Mouse (Mus musculus) layer of hippocampus, postnatal 25 days (tissue): ENCODE results near the gene Scamp5. TPM values are rescaled to one million over a fixed set of nuclear protein-coding genes. Genes with fewer than 3 reads are reported as not detected.
A peak's percentile ranks its signal among the peaks of the same experiment; 100 is the strongest.
"Not testable (repeated sequence)": the region's sequence is repeated elsewhere in the genome, so short reads cannot be mapped to it uniquely, and the experiment has no call there.

Experiments
- DNase-seq, 2 experiments: peaks; one replicate each; pipeline ENCODE4 v3.0.0; 2022; ENCODE audit warnings: mixed read lengths in 2 of 2, low spot score in 1 of 2; ENCODE audit errors: extremely low spot score in 1 of 2
- total RNA-seq, 2 experiments: library from RNA; stranded (reverse); gene quantifications; 2 replicates each; pipeline ENCODE4 v1.2.3; 2021

The Scamp5 gene
- total RNA-seq, 2 experiments from 2014 or later: 420 to 434 TPM

DNA sequence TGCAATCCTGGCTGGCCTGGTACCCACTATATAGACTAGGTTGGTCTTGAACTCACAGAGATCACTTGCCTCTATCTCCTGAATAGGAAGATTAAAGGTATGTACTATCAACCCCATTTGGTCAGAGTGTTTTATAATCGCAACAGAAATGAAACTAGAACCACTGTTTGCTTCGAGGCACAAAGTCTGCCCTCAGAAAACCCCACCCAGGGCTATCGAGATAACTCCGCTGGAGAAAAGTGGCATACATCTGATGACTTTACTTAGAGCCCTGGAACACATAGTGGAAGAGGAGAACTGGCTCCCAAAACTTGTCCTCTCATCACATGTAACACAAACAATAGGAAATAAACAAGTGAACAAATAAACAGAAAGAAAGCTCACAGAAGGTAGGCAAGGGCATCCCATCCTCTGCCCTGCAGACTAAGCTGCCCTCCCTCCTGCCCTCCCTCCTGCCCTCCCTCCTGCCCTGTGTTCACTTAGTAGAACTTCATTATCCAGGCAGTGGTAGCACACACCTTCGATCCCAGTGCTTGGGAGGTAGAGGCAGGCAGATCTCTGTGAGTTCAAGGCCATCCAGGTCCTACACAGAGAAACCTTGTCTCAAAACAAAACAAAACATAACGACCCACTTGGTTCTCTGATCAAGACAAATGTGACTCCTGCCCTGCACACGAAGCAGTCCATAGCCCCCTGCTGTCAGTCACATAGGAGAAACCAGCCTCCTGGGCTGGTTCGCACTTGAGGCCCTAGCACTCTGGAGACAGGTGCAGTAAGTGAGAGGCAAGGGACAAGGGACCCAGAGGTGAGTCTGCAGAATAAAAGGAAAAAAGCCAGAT, 15.0 kb downstream of the Scamp5 start:
- DNase-seq: no peak

DNA sequence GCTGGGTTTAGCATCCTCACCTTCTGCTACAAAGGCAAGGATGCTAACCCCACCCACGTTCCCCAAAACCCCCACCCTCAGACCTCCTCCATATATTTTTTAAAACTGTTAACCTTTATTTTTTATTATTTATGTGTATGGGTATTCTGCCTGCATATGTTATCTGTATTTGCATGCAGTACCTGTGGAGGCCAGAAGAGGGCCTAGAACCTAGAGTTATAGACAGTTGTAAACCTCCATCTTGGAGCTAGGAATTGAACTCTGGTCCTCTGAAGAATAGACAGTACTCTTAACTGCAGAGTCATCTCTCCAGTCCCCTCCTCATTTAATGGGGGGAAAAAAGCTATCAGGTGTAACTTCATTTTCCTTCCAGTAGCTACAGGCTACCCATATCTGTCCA, 18.1 kb downstream of the Scamp5 start:
- no peak for DNase-seq

GRCm38 (mm10) chr9:57440620-57441019, 27.2 kb downstream of the Scamp5 start:
- no peak for DNase-seq

- DNase-seq: peak; percentile 82 to 83
Observed at GRCm38 (mm10) chr9:57439522-57440295, 28.2 kb downstream of the Scamp5 start, which contains the start of gene Ppcdc. Ppcdc (minus strand) TSS chr9:57440124.

DNA sequence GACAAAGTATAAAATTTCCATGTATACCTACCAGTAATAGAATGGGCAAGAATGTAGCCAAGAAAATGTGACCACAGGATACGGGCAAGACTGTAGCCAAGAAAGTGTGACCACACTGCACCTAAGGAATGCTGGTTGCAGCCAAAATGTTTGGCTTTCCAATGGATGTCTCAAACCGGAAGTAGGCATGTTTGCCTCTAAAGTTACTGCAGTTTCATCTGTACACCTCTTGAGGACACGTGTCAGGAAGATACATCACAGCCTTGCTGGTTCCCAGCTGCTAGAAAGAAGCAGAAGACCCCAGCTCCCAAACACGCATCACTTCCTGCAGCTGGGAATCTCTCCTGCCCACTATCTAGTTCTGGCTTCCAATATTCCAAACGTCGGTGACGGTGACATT, 28.8 kb downstream of the Scamp5 start:
- no peak for DNase-seq

DNA sequence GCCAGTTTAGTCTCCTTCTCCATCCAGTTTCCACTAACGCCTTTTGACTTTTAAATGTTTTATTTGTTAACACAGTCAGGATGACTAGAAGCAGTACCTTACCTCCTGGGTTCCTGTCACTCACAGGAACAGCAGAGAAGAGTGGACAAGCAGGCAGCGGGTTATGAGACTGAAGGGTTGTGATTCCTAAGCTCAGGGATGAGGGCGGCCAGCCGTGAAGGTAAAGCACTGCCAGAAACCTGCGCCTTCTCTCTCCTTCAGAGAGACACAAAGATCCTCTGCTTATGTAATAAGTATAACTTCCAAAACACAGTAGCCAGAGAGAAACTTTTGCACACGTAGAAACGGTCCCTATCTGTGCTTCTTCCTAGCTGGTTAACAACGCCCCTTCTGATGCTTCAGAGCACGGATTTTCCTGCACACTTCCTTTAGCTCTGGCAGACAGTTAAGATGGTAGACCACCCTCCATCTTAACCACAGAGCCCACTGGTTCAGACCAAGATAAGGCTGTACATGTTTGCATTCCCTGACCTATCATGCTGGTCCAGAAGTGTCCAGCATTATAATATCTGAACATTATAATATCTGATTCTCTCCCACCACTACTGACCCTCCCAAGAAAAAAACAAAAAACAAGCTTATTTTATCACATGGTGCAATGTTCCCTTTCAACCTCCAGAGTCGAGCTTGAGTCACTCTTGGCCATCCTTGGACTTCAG, 29.8 kb downstream of the Scamp5 start:
- no peak for DNase-seq

- DNase-seq: no peak
Observed at GRCm38 (mm10) chr9:57436166-57436565, 31.7 kb downstream of the Scamp5 start.

DNA sequence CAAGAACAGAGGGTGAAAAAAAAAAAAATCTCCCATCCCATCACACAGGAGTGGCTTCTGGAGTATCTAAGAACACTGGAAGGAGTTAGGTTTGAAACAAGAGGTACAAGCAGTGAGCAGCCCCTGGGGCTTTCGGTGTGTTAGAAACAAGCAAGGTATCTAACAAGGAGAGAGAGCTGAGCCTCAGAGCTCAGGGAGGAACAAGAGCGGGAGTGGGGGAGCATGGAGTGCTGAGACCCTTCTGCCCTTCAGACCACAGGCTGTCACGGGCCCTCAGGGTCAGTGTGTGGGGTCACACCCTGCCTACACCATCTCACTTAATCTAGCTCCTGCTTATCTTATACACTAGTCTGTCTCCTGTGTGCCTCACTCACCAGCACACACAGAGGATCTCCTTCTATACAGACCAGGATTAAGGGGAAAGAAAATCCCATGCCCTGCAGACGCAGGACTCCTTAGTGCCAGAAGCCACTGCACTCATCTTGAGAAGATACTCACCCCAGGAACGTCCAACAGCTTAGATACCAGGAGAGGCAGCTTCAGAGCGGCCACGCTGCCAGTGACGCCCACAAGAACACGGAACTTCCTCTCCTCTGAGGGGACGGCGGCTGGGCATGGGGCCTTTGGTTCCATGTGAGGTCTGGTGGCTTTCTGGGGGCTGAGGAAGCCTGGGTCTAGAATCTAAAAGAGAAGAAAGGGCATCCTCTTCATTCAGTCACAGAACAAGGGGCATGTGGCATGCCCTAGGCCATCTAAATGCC, 33.3 kb downstream of the Scamp5 start:
- no peak for DNase-seq

DNA sequence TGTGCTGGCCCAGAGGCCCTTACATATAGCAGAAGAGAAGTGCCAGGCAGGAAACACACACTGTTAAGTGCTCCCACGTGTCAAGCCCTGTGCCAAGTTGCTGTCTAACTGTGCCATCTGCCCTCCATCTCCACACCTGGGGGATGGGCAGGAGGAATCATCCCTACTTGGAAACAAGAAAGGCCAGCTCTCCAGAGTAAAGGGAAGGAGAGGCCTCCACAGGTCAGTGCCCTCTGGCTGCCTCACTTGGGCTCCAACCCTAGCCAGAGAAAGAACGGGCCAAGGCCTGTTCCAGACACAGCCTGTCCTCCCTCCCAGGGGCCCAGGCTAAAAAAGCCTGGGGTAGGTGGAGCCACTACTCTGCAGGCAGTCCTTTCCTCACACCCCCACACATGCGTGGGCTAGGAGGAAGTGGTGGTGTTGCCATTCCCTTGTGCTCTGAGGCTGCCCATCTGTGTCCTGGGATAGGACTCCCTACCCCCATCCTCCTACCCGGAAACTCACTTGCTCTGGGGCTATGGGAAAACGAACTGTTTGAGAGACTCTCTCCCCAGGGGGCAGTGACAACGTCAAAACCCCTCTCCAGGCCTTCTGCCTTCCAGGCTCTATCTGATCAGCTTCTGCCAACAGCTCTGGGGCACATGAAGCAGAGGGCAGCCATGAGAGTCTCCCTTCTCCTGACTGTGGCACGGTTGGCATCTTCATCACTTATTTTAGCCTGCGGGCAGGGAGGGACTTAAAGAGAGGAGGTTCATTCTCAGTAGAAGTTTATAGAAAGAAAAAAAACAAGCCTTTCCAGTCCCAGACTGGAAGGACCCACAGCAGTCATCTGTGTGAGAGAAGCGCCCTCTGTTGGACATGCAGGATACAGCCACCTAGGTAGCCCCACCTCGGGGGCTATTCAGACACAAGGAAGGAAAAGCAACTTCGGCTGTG, 34.5 kb downstream of the Scamp5 start:
- peak; percentile 65 to 84 for DNase-seq

DNA sequence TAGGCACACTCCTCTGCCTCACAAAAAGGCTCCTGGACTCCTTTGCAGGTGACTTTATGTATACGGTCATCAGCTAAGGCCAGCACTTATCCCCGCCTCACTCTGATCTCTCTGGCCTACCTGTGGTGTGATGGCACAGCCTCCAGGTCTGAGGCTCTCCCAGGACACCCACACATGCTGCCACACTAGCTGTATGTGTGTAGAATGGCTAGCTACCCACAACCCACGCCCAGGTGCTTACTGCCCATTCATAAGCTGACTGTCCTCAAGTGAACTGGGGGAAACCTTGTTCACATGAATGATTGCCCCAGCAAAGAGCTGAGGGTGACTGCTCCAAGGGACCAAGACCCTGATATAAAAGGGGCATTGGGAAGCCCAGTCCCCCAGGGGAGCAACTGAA, 35.4 kb downstream of the Scamp5 start:
- no peak for DNase-seq

DNA sequence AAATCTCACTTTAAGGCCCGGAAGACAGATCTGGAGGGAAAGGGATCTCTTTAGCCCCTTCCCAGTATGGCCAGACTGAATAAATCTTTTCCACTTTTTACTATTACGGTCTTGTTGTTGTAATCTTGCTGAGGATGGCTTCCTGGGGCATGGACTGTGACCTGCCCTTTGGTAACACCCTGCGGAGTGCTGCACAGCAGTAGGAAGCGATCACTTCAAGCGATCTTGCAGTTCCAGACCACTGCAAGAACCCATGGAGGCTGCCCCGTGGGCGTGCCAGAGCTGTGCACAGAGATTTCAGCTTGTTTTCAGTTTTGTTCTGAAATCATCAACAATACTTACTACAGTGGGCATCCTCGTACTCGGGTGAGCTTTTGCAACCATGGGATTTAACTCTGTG, 36.7 kb downstream of the Scamp5 start:
- no peak for DNase-seq

GRCm38 (mm10) chr9:57428391-57428790, 39.5 kb downstream of the Scamp5 start:
- DNase-seq: no peak

DNA sequence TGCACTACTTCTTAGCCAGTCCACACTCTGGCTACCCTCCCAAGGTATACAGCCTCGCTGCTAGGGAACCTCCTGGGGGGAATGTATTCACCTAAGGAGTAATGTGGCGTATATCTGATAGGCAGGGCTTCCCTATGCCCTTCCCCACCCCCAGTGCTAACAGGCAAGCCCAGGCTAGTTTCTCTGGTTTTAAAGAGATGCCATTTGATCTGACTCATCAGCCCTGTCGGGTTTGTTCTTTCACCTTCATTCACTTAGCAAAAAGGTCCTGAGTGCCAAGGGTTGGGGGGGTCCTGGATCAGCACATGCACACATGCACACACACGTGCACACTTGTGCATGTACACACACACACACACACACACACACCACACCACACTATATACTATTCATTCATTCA, 39.9 kb downstream of the Scamp5 start:
- no peak for DNase-seq

DNA sequence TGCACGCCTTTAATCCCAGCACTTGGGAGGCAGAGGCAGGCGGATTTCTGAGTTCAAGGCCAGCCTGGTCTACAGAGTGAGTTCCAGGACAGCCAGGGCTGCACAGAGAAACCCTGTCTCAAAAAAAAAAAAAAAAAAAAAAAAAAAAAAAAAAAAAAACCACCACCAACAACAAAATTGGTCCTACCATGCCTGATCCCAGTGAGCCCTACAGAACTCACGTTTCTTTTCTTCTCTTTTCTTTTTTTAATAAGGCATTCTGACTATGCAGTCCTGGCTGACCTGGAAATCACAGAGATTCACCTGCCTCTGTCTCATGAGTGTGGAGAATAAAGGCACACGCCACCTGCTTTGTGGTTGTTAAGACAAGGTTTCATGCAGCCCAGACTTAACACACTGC, 40.7 kb downstream of the Scamp5 start:
- DNase-seq: not testable (repeated sequence)

- no peak for DNase-seq
Observed at GRCm38 (mm10) chr9:57425116-57425515, 42.7 kb downstream of the Scamp5 start.

- DNase-seq: no peak
Observed at GRCm38 (mm10) chr9:57424066-57424465, 43.8 kb downstream of the Scamp5 start.

GRCm38 (mm10) chr9:57421688-57422111, 46.2 kb downstream of the Scamp5 start:
- no peak for DNase-seq

DNA sequence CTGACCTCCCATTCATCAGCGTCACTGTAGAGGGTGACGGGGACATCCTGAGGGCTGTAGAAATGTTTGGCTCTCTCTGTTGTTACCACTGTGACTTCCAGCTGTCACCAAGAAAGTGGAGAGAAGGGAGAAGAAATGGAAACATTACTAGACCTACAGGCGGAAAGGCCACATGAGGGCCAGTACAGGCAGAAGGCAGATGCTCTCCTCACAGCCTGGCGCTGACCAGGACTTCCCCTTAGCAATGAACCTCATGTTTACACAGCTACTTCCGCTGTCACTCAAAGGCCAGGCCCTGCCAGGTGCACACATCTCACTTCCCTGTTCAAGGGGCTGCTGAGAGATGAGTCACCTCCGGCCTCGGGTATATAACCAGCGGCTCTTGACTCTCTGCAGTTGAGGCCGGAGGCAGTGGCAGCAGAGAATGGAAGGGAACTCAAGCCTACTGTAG, 46.7 kb downstream of the Scamp5 start:
- no peak for DNase-seq
